Mouse (Mus musculus) hindbrain, postnatal 0 days (tissue): ENCODE data around the gene Olfr1065. TPM values are rescaled to one million over a fixed set of nuclear protein-coding genes. Genes with fewer than 3 reads are reported as not detected.
"Not testable (repeated sequence)": the region's sequence is repeated elsewhere in the genome, so short reads cannot be mapped to it uniquely, and the experiment has no call there.

ENCODE experiments used
- ATAC-seq: fragments of 200-750 bp; cut with Nextera tagmentation; 2 replicates; pipeline ENCODE4 v1.8.0; 2017; ENCODE audit warnings: mild to moderate bottlenecking, moderate TSS enrichment, moderate library complexity
- DNase-seq: peaks from one replicate; pipeline ENCODE4 v3.0.0-alpha.2; 2015; ENCODE audit warnings: low spot score
- H3K27ac ChIP-seq: fragments of 300-500 bp; sonication (generic); 2 replicates; pipeline ENCODE4 v1.5.1; 2014; ENCODE audit warnings: mild to moderate bottlenecking
- H3K27me3 ChIP-seq: fragments of 300-500 bp; sonication (generic); 2 replicates; pipeline ENCODE4 v1.6.1; 2014; ENCODE audit warnings: low read length, mixed read lengths; ENCODE audit not compliant: insufficient read depth
- H3K36me3 ChIP-seq: fragments of 300-500 bp; sonication (generic); 2 replicates; pipeline ENCODE4 v1.6.1; 2014; ENCODE audit warnings: low read length, mixed read lengths; ENCODE audit not compliant: insufficient read depth
- H3K4me1 ChIP-seq: fragments of 300-500 bp; sonication (generic); 2 replicates; pipeline ENCODE4 v1.6.1; 2014; ENCODE audit warnings: antibody characterized with exemption, low read length, mixed read lengths; ENCODE audit not compliant: insufficient read depth
- H3K4me2 ChIP-seq: fragments of 300-500 bp; sonication (generic); 2 replicates; pipeline ENCODE4 v1.6.1; 2014; ENCODE audit warnings: low read depth, mild to moderate bottlenecking, low read length, moderate library complexity, mixed read lengths
- H3K4me3 ChIP-seq: fragments of 300-500 bp; sonication (generic); 2 replicates; pipeline ENCODE4 v1.5.1; 2014; ENCODE audit warnings: low read length
- H3K9ac ChIP-seq: fragments of 300-500 bp; sonication (generic); replicated peaks from 2 replicates; pipeline ENCODE4 v1.6.1; 2014; ENCODE audit warnings: mild to moderate bottlenecking, low read length, moderate library complexity, mixed read lengths
- H3K9me3 ChIP-seq: fragments of 300-500 bp; sonication (generic); 2 replicates; pipeline ENCODE4 v1.6.1; 2016; ENCODE audit warnings: low read length, mixed read lengths
- CTCF ChIP-seq: IDR thresholded peaks from 2 replicates; pipeline ENCODE4 v1.5.1; 2016; ENCODE audit warnings: antibody characterized with exemption, control low read depth, low read depth
- WGBS: fragments of 180-500 bp; shearing (Covaris S2); extraction: QIAGEN DNeasy Blood & Tissue Kit; methylation state at CpG from one replicate; pipeline ENCODE4 v1.1.7; 2014; 5-methylcytosine and 5-hydroxymethylcytosine counted together
- polyA plus RNA-seq: library from polyadenylated mRNA; unstranded; fragments of >200 nt; fragmentation: Nextera tagmentation; extraction: Ambion mirVana; gene quantifications from 2 replicates; pipeline ENCODE4 v1.2.1, GENCODE M21; 2015
- total RNA-seq: library from RNA; depleted of rRNA; stranded (reverse); fragments of >200 nt; gene quantifications from 2 replicates; pipeline ENCODE4 v1.2.3, GENCODE M21; 2014; rRNA removed

The Olfr1065 gene
- total RNA-seq, result not detected in 2 replicates
- polyA plus RNA-seq, result not detected in 2 replicates

DNA sequence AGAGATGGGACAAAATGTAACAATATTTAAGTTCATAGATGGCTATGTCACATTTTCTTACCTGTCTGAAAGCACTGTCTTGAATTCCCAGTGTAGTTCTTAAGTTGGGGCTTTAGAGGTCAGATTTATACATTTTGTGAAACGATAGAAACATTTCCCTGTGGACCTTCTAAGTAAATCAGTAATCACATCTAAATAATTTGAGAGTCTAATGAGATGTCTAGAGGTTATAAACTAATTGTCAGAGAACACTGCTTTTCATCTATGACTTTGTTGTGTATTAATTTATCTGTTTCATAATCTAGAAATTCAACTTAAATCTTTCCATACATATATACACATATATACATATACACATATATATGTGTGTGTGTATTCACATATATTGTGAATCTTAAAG is at the start of gene Olfr1065:
Olfr1065 (minus strand) TSS at position 101 of the 400 bp plus-strand sequence.
- not testable (repeated sequence) for H3K4me2 ChIP-seq, H3K9ac ChIP-seq, H3K27me3 ChIP-seq, H3K4me1 ChIP-seq, H3K9me3 ChIP-seq, H3K36me3 ChIP-seq, H3K27ac ChIP-seq, ATAC-seq, DNase-seq, H3K4me3 ChIP-seq
- WGBS, result no CpG with 5 or more reads among the region's 1 CpGs

DNA sequence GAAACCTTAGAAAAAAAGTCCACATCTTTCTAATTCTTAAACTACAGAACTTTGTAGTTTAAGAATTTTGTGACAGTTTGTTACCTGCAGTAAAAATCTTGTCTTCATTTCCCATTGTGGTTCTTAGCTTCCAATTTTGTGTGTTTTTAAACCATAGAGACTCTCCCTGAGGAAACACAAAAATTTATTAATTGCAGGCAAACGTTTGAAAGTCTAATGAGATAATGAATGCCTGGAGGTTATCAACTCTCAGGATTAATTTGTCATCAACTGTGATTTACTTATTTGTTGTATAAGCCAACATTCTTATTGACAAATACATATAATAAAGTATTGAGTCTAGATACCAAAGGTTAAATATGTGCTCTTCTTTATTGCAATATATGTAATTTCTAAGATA is 36.9 kb upstream of the Olfr1065 start, which contains the start of gene Olfr228:
Olfr228 (minus strand) TSS at position 101 of the 400 bp plus-strand sequence.
- Histone ChIP-seq H3K9me3 (no peaks in the 10 kb centered on the region), H3K4me1 (no peaks in the 10 kb centered on the region), H3K27ac (no peak within 1 kb of the TSS), H3K4me2 (no peak within 1 kb of the TSS), H3K9ac (no peak within 1 kb of the TSS), H3K27me3 (no peaks in the 10 kb centered on the region), H3K4me3 (no peak within 1 kb of the TSS), H3K36me3 (no peaks in the 10 kb centered on the region)
- DNase-seq (no peak), ATAC-seq (no peak)
- no peak for TF ChIP-seq CTCF
- WGBS, result 50% methylated on average over 1 of the region's 1 CpGs

DNA sequence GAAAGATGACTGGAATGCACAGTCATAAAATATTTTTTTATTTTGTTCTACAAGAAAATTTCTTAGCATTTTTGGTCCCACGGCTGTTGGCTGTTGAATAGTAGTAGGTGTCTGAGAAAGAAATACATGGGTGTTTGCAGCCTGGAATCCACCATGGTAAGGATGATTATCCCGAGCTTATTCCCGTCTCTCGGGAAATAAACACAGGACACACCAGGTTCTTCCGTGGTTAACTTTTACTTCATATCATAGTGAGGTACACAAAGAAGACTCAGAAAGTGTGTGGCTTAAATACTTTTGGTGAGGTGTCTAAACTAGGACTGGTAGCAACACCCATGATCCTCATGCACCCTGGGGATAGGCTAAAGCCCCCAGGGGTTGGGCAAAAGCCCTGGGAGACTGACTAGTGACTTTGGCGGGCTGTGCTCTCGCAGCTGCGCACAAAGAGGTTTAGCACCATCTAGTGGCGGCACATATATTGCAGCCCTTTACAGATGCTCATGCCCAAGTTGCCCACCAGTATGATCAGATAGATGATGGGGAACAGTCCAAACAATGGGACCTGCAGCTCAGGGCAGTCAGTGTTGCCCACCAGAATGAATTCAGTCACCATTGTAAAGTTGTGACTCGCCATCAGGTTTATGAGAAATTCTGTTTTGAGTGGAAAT is 14.2 kb upstream of the Olfr1065 start:
- Histone ChIP-seq H3K27me3 (no peaks in the 10 kb centered on the region), H3K9me3 (no peaks in the 10 kb centered on the region), H3K4me1 (no peaks in the 10 kb centered on the region), H3K4me3 (no peak overlapping the region), H3K9ac (no peak overlapping the region), H3K36me3 (no peaks in the 10 kb centered on the region), H3K27ac (no peak overlapping the region), H3K4me2 (no peak overlapping the region)
- ATAC-seq (peak; percentile 45; the same call in 1 of the 2 replicates), DNase-seq (peak; percentile 59)
- TF ChIP-seq CTCF, result peak; percentile 74
- WGBS, result 41% methylated on average over 10 of the region's 10 CpGs

DNA sequence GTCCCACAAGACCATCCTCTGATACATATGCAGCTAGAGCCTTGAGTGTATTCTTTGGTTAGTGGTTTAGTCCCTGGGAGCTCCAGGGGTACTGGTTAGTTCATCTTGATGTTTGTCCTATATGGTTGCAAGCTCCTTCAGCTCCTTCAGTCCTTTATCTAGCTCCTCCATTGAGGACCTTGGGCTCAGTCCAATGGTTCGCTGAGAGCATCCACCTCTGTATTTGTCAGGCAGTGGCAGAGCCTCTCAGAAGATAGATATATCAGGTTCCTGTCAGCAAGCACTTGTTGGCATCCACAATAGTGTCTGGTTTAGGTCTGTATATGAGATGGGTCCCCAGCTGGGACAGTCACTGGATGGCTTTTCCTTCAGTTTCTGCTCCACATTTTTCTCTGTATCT is 10.0 kb upstream of the Olfr1065 start:
- Histone ChIP-seq H3K27me3 (no peaks in the 10 kb centered on the region), H3K36me3 (no peaks in the 10 kb centered on the region), H3K27ac (no peak overlapping the region), H3K4me3 (no peak overlapping the region), H3K4me1 (no peaks in the 10 kb centered on the region), H3K9me3 (no peaks in the 10 kb centered on the region), H3K4me2 (no peak overlapping the region), H3K9ac (no peak overlapping the region)
- ATAC-seq (no peak), DNase-seq (no peak)
- TF ChIP-seq CTCF, result no peak
- 94% methylated on average over 1 of the region's 1 CpGs for WGBS

DNA sequence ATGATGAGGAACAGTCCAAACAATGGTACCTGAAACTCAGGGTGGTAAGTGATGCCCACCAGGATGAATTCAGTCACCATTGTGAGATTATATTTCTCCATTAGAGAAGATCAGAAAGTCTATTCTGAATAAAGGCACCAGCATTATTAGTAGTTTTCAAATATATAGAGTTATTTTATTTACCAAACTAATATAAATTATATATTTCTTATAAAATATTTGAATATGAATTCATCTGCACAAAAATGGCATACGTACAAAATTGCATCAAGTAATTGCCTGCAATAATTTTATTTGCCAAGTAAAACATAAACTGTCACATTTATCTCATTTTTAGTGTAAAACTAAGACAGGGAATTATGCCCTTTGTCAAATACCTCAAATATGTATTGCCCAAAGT is 5.8 kb upstream of the Olfr1065 start, which contains the start of gene Olfr1066:
Olfr1066 (minus strand) TSS at position 101 of the 400 bp plus-strand sequence.
- Histone ChIP-seq H3K4me3 (no peak within 1 kb of the TSS), H3K4me1 (no peaks in the 10 kb centered on the region), H3K4me2 (no peak within 1 kb of the TSS), H3K9ac (no peak within 1 kb of the TSS), H3K27me3 (no peaks in the 10 kb centered on the region), H3K9me3 (no peaks in the 10 kb centered on the region), H3K36me3 (no peaks in the 10 kb centered on the region), H3K27ac (no peak within 1 kb of the TSS)
- no peak for ATAC-seq
- DNase-seq, result no peak
- WGBS, result 88% methylated on average over 1 of the region's 1 CpGs
- no peak for TF ChIP-seq CTCF

DNA sequence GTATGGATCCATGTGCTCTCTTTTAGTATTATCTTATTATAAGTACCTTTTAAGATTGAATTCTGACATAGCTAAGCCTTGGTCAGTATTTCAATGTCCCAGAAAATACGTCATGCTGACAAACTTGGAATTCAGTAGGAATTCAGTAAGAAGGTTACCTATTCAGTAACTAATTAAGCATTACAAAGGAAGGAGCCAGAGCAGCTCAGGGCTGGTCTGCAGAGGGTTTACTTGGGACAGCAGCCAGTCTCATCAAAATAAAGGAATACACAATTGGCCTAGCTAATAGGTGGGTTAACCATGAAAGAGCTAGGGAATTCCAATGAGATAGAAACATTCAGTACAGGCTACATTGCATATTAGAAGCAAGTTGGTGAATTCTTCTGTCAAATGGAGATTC is 8.3 kb downstream of the Olfr1065 start:
- H3K4me2 ChIP-seq, H3K36me3 ChIP-seq, H3K27ac ChIP-seq, H3K9me3 ChIP-seq, H3K9ac ChIP-seq, ATAC-seq, H3K4me3 ChIP-seq, H3K27me3 ChIP-seq, DNase-seq, H3K4me1 ChIP-seq: not testable (repeated sequence)
- 47% methylated on average over 1 of the region's 1 CpGs for WGBS

DNA sequence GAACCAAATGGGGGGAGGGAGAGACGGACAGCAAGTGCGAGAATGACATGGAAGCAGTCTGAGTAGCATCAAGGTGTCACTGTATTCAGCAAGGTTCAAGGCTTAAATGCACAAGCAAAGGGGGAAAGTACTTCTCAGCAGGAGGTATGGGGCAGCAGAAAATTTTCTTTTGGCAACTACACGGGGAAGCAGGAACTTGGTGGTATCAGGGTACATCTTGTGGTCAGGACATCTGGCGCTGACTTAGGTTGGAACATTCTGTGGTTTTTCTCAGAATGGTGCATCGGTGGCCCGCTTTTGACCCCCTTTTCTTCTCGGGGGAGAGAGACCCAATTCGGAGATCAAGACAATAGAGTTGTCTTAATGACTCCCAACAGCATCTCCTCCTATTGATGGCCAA is 21.9 kb downstream of the Olfr1065 start:
- H3K9me3 ChIP-seq, H3K27me3 ChIP-seq, H3K27ac ChIP-seq, H3K9ac ChIP-seq, DNase-seq, H3K4me1 ChIP-seq, H3K4me2 ChIP-seq, ATAC-seq, H3K4me3 ChIP-seq, H3K36me3 ChIP-seq: not testable (repeated sequence)
- 92% methylated on average over 8 of the region's 8 CpGs for WGBS

DNA sequence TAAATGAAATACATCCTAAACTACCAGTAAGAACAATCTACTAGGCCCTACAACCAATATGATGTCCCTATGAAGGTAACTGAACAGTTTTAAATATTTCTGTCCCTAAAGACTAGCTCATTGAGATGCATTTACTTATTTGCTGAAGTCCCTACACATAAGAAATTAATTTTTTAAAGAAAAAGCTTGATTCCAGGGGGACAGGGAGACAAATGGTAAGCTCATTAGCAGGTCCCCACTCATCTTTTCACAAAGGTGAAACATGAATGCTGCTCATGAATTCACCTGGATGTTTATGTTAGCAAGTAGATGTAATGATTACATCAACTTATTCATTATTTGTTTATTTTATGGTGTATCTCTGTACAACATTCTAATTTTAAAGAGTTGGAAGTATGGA is 23.7 kb downstream of the Olfr1065 start, which contains the start of gene Olfr1062:
Olfr1062 (minus strand) TSS at position 101 of the 400 bp plus-strand sequence.
- not testable (repeated sequence) for H3K27ac ChIP-seq, H3K9me3 ChIP-seq, ATAC-seq, H3K9ac ChIP-seq, H3K4me1 ChIP-seq, H3K4me3 ChIP-seq, DNase-seq, H3K4me2 ChIP-seq, H3K27me3 ChIP-seq, H3K36me3 ChIP-seq
